Mouse (Mus musculus): ENCODE data around the gene Smco3.
"Not testable (repeated sequence)": the region's sequence is repeated elsewhere in the genome, so short reads cannot be mapped to it uniquely, and the experiment has no call there.

Smco3 gene

DNA sequence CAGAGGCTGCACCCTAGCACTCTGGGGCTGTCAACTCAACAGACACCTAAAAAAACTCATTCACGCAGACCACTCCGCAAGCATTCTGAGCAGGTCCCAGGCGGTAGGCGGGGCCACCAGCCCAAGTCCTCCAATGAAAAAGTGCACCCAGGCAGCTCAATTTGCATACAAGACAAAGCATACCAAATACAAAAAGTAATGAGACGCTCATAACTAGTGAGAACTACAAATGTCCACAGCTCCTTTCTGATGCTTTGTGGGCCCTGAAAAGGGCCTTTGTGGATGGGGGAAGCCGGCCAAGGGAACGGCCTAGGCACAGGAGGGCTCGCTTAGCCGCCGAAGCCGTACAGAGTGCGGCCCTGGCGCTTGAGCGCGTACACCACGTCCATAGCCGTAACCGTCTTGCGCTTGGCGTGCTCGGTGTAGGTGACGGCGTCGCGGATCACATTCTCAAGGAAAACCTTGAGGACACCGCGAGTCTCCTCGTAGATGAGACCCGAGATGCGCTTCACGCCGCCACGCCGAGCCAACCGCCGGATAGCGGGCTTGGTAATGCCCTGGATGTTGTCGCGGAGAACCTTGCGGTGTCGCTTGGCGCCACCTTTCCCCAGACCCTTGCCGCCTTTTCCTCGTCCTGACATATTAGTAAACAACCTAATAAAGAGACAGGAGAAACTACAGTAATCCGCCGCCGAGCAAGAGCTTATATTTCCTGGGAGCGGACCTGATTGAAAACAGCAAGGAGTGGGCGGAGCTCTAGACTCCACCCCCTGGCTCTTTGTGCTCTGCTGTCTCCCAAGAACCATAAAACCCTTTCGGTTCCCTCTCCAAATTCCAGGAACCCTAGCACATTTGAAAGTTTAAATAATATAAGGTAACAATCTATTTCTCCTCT, 31.3 kb downstream of the Smco3 start, which contains the start of gene Hist4h4:
TSS of gene Hist4h4 (minus strand) at position 677 of the 895 bp plus-strand sequence.
- peak; percentile 95 for DNase-seq

DNA sequence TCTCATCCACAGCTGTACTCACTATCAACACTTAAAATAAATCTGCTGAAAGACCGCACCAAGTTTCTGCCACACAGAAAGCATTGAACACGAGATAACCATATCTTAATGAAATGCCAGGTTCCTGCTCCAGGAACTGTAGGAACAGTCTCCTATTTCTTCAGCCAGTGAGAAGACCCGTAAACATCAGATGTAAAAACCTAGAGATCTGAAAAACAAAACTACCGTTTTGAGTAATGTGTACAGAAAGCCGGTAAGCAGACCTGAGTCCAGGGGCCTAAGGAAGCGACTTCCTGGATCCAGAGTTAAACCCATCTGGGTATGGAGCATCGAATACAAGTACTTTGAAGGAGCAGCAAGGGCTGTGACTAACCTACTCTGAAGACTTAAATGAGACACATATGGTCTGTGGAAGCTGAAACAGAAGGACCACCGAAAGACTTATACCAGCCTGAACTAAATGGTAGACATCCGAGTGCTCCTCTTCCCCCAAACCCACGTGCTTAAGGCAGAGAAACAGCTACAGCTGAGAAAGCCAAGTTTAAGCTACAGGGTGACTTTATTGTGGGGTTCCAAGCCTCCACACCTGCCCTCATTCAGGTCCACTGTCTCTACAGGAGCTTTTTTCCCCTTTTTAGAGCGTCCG, 32.0 kb downstream of the Smco3 start:
- DNase-seq = no peak

DNA sequence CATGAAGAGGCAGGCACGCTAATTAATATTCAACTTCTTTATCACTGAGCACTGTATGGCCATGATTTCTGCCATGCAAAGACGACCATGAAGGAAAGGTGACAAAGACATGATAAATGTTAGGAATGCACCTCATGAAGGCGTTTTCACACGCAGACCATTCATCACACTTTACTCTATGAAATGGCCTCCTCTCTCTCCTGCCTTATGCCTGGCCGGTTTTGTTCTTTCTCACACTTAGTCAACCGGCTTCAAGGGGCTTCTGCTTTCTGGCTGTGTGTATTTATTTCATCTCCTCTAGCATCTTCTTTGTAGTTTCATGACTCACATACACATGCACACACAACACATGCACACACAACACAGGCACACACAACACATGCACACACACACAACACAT, 34.0 kb downstream of the Smco3 start:
- DNase-seq = no peak

DNA sequence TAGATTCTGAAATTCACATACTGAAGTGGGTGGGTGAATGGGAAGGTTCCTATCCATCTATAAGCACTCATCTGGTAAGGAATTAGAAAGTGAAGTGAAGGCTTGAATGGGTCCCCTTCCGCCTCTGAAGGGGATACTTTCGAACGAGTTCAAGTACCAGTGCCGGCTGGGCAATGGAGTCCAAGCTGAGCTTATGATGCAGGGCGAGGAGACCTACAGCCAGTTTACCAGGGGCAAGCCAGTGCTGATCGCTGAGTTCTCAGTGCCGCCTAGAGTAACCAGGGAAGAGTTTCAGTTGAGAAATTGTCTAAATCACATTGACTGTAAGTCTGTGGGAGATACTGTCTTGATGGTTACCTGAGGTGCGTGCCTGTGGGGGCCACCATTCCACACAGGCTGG, 34.5 kb downstream of the Smco3 start:
- no peak for DNase-seq

DNA sequence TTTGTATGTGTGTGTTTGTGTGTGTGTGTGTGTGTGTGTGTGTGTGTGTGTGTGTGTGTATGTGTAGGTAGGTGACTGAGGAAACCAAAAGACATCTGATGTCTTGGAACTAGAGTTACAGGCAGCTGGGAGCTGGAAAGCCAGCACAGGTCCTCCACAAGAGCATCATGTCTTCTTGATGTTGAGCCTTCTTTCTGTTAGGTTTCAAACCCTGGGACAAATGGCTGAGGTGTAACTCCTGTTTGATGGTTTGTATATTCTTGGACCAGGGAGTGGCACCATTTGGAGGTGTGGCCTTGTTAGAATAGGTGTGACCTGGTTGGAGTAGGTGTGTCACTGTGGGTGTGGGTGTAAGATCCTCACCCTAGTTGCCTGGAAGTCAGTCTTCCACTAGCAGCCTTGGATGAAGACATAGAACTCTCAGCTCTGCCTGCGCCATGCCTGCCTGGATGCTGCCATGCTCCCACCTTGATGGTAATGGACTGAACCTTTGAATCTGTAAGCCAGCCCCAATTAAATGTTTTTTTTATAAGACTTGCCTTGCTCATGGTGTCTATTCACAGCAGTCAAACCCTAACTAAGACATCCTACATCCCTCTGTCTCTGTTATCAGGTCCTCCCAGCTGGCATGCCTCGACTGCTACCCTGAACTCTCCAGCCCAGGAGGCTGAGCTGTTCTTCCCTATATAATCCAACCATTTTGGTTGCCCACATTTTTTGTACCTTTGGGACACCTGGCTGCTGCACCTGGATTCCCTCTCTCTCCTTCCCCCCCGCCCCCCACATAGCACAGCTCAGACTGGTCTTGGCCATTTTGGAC, 37.2 kb downstream of the Smco3 start:
- DNase-seq = not testable (repeated sequence)

DNA sequence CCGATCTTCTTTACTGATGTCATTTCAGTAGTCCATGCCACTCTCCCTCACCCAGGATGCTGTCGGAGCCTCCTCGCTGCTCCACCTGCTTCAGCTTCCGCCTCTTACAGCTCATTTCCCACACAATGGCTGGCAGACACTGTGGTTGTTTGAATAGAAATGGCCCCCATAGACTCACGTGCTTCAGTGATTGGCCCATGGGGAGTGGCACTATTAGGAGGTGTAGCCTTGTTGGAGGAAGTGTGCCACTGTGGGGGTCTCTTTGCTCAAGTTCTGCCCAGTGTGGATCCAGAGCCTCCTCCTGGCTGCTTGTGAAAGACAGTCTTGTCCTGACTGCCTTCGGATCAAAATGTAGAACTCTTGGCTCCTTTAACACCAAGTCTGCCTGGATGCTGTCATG, 39.4 kb downstream of the Smco3 start:
- DNase-seq = no peak

DNA sequence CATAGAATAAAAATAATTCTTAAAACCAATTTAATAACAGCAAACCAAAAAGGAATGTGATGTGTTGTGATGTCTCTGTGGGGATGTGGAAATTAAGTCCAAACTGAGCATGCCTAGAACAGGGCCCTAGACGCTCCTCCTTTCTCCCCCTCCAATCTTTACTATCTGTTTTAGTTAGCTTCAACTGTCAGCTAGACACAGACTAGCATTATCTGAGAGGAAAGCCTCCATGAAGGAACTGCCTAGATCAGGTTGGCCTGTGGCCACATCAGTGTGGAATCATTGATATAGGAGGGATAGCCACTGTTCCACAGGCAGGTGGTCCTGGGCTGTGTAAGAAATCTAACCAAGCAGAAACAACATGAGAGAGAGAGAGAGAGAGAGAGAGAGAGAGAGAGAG, 40.1 kb downstream of the Smco3 start:
- DNase-seq = no peak

DNA sequence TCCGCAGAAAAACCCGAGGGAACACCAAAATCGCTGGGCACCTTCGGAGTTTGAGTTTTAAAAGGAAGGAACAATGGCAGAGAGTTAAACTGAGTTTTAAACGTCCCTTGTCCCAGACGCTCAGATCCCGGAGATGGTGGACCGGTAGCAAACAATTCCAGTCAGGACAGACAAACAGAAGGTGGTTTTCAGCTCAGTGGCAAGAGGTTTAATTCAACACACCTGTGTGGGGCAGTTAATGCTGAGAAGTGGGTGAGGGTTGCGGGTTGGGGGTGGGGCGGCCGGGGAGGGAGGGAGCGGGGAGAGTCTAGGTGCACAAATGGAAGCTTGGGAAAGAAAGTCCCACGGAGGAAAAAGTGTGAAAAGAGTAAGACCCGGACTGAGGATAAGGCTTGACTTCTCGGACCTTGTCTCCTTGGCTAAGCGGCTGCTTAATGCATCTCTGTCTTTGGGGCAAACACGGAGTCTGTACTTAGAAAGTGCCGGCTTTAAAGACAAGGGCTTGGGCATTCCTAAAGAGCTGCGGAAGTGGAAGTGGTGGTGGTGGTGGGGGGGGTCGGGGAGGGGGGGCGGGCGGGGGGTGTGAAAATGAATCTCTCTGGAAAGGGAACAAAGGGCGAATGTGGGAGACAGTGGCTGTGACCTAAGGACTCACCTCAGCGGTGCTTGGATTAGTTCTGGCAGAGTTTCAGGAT, 41.3 kb downstream of the Smco3 start:
- no peak for DNase-seq

DNA sequence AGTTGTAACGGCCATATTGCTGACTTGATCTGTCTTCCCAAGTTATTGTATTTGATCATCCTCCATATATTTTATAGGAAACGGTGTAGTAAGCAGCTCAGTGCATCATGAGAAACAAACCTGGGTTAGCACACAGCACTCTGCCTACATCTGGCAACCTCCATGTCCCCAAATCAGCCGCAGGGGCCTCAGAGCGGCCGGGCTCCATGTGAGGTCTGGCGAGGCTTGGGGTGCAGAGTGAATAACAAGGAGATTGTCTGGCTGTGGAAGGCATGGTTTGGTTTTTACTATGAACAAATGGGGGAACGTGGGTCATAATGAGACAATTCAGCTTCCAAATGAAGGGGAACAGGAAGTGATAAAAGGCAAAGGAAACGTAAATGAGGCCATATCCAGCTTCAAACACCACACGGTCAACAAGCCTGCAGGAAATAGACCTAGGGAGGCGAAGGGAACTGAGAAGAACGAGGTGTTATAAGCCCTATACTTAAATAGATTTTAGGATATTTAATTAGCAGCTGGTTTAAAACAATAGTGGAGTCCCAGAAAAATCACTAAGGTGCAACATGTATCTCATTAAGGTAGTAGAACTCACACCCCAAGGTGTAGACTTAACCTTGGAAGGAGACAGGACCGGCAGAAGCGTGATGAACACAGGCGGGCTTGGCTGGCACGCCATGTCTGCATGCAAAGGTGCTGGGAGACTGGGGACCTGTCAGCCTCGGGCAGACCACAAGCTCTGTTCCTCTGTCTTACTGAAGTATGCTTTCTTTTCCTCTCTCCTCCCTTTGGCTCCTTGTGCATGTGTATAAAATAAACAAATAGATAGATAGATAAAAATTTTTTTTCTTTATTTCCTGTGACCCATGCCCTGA, 42.1 kb downstream of the Smco3 start:
- no peak for DNase-seq

DNA sequence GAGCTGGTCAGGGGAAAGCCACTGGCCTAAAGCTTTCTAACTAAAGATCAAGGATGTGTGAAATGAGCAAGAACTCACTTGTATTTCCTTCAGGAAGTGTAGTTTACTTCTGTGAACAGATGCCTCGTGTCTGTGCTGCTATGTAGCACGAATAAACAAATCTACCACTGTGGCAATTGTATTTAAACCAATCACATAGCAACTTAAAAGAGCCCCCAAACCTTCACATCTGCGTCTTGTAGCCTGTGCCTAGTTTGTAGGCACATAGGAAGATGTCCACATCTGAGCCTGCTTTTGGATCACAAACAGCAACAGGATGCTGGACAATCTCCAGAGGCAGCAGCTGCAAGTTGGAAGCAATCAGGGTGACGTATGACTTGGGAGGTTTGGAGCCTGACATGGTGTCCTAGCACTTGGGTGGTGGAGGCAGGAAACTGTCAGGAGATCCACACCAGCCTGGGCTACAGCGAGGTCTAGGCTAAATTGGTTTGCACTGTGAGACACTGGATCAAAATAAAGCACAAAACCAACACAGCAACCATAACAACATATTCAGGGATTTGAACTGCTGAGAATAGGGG, 45.8 kb downstream of the Smco3 start:
- no peak for DNase-seq

DNA sequence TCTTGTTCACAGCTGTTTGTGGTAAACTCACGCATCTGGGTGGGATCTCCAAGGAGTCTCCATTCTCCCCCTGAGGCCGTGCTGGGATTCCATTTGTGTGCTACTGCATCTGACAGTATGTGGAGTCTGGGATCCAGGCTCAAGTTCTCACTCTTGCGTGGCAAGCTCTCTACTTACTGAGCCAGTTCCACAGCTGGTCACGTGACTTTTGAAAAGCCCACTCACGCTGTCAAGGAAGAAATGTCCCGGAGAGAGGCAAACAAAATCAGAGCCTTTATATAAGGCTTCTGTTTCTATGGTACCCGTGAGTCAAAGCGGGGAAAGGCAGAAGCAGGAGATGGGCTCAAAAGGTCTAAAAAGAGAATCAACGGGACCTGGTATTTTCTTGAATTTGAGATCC, 52.5 kb downstream of the Smco3 start:
- no peak for DNase-seq

DNA sequence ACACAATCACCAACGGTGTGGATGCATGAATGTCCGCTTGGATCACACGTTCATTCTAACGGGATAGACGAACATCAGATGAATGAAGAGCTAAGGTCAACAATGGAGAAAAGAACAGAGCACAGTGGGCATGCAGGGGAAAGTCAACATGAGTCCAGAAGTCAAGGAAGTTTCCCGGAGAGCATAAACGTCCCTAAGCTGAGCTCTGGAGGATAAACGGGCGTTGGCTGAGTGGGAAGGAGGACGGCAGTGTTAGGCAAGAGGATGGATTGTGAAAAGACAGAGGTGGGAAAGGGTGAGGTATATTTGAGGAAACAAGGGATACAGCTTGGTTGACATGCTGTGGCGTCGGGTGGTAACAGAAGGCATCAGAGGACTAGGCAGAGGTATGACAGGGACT, 53.1 kb downstream of the Smco3 start:
- DNase-seq = no peak

DNA sequence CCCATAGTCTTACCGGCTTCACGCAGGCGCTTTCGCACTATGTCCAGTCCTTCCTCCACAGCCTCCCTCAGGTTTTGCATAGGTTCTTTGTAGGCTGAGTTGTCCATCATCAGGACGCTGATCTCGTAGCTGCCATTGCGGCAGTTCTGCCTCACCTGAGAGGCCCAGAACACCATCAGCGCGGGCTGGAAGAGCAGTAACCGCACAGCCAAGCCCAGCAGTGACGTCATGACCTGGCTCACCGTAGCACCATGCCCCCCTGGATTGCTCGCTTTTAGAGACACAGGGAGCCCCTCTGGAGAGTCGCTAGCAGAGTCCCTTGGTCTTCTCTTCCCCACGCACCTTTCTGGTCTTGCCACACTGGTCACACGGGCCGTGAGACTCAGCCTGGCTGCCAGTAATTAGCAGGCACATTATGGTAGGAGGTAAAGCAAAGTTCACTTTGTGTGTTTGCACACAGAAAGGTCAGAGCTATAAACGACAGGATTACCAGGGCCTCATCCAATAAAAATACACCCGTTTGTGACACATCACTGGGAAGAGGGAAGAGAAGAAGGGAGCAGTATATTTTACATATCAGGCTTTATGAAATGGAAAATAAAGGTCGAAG, 53.8 kb downstream of the Smco3 start, which contains the start of gene Gucy2c:
TSS of gene Gucy2c (minus strand) at position 389 of the 610 bp plus-strand sequence.
- no peak for DNase-seq

Data from cerebellum, adult 9-11 months (tissue).